Mouse (Mus musculus) urinary bladder, adult 2 months (tissue): ENCODE results near the gene Odf3b. TPM values are rescaled to one million over a fixed set of nuclear protein-coding genes. Genes with fewer than 3 reads are reported as not detected.

Experiments
- DNase-seq: peaks from one replicate; pipeline ENCODE4 v3.0.0; 2022; ENCODE audit warnings: low spot score
- polyA plus RNA-seq: library from polyadenylated mRNA; depleted of rRNA; stranded (reverse); fragments of >200 nt; gene quantifications from 2 replicates; pipeline ENCODE4 v1.2.3, GENCODE M21; 2012; rRNA removed

The Odf3b gene
- polyA plus RNA-seq, 1 experiment, result 3.0 TPM

DNA sequence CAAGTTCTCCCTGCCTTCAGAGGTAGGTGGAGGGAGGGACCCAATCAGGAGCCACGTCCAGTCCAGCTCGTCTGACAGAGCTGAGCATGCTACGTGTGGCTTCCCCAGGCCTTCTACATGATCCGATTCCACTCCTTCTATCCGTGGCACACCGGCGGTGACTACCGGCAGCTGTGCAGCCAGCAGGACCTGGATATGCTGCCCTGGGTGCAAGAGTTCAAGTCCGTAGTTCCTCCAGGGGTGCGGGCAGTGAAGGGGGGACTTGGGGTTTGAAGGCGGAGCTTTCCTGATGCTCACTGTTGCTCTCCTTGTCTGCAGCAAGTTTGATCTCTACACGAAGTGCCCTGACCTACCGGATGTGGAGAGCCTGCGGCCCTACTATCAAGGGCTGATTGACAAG lies 42.7 kb downstream of the Odf3b start:
- no peak for DNase-seq

DNA sequence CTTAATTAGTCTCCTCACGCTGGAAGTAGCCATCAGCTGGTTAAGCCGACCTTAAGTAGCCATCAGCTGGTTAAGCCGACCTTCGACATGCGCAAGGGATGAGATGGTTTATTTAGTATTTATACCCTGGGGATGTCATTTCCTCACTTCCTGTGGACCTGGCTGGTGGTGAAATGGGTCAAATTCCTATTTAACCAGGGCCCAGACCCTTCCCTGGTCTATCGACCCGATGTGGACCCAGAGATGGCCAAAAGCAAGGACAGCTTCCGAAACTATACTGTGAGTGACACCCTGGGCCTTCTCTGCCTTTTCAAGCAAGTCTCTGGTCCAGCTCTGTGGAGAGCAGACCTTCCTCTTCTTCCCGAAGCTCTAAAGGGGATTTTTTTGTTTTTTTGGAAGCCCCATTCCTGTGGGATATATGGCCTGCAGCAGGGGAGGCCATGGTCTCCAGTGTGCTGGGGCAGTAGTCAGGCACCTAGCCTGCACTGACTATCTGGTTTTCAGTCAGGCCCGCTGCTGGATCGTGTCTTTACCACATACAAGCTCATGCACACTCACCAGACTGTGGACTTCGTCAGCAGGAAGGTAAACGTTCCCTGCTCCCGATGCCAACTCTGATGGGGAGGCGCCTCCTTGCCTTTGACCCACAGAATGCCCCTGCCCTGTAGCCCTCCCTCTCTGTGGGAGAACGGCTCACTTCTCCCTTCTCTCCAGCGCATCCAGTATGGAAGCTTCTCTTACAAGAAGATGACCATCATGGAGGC lies 44.1 kb downstream of the Odf3b start:
- DNase-seq, result no peak

DNA sequence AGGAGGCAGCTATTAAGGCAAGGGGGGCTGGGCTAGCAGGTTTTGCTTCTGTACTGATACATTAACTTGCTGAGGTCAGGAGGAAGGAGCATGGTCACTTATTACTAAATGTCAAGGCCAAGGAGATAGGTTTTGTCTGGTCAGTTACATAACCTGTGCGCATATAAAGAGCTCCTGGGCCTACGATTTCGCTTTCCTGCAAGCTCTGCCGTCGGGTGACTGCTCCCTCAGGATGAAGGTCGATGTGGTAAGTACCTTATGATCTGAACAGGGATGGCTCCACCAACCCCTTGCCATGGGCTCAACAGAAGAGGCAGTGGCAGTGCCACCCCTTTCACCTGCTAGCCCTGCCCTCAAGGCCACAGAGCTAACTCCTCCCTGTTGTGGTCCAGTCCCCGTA lies 44.8 kb downstream of the Odf3b start, which contains the start of gene Miox:
Gene Miox, plus strand, starts transcription at position 128 of the 400 bp plus-strand sequence.
- no peak for DNase-seq

Other genes starting within 250 kb of the Odf3b start
- gene Mapk12, start 238.6 kb downstream of the Odf3b start, polyA plus RNA-seq, result 44.5 and 49.8 TPM in 2 replicates
- gene Mapk11, start 229.7 kb downstream of the Odf3b start, polyA plus RNA-seq, result 6.6 and 7.5 TPM in 2 replicates
- 171 and 187 TPM in 2 replicates for gene Plxnb2, start 198.5 kb downstream of the Odf3b start, polyA plus RNA-seq
- 16.0 and 23.8 TPM in 2 replicates for gene Dennd6b, start 182.8 kb downstream of the Odf3b start, polyA plus RNA-seq
- 29.1 and 41.4 TPM in 2 replicates for gene Ppp6r2, start 167.7 kb downstream of the Odf3b start, polyA plus RNA-seq
- gene Sbf1, start 64.0 kb downstream of the Odf3b start, polyA plus RNA-seq, result 85.7 and 112 TPM in 2 replicates
- gene Adm2, start 56.6 kb downstream of the Odf3b start, polyA plus RNA-seq, result not detected in 2 replicates
- not detected in 2 replicates for gene Miox, start 44.9 kb downstream of the Odf3b start, polyA plus RNA-seq
- gene Lmf2, start 23.6 kb downstream of the Odf3b start, polyA plus RNA-seq, result 15.8 and 26.7 TPM in 2 replicates
- 95.7 and 112 TPM in 2 replicates for gene Ncaph2, start 23.6 kb downstream of the Odf3b start, polyA plus RNA-seq
- gene Sco2, start 5.4 kb downstream of the Odf3b start, polyA plus RNA-seq, result 18.8 and 23.2 TPM in 2 replicates
- gene Tymp, start 2.2 kb downstream of the Odf3b start, polyA plus RNA-seq, result 1.7 and 1.8 TPM in 2 replicates
- gene Klhdc7b, start 5.6 kb upstream of the Odf3b start, polyA plus RNA-seq, result not detected in 2 replicates
- gene Syce3, start 31.2 kb upstream of the Odf3b start, polyA plus RNA-seq, result not detected in 2 replicates
- 2.3 and 2.7 TPM in 2 replicates for gene Cpt1b, start 46.6 kb upstream of the Odf3b start, polyA plus RNA-seq
- 2.0 and 3.7 TPM in 2 replicates for gene C730034F03Rik, start 50.3 kb upstream of the Odf3b start, polyA plus RNA-seq
- 0.06 TPM in 2 replicates for gene Gm44502, start 50.4 kb upstream of the Odf3b start, polyA plus RNA-seq
- 73.2 and 85.8 TPM in 2 replicates for gene Chkb, start 50.6 kb upstream of the Odf3b start, polyA plus RNA-seq
- 0.25 and 0.32 TPM in 2 replicates for gene Mapk8ip2, start 74.6 kb upstream of the Odf3b start, polyA plus RNA-seq
- 35.4 TPM in 2 replicates for gene Arsa, start 98.1 kb upstream of the Odf3b start, polyA plus RNA-seq
- 7.1 and 8.8 TPM in 2 replicates for gene Shank3, start 120.3 kb upstream of the Odf3b start, polyA plus RNA-seq
- 0.63 and 0.71 TPM in 2 replicates for gene Acr, start 189.0 kb upstream of the Odf3b start, polyA plus RNA-seq
- gene Rabl2, start 212.6 kb upstream of the Odf3b start, polyA plus RNA-seq, result 22.2 and 26.8 TPM in 2 replicates